8 mouse cellular contexts compared by ENCODE assay signal in the genomic region with DNA sequence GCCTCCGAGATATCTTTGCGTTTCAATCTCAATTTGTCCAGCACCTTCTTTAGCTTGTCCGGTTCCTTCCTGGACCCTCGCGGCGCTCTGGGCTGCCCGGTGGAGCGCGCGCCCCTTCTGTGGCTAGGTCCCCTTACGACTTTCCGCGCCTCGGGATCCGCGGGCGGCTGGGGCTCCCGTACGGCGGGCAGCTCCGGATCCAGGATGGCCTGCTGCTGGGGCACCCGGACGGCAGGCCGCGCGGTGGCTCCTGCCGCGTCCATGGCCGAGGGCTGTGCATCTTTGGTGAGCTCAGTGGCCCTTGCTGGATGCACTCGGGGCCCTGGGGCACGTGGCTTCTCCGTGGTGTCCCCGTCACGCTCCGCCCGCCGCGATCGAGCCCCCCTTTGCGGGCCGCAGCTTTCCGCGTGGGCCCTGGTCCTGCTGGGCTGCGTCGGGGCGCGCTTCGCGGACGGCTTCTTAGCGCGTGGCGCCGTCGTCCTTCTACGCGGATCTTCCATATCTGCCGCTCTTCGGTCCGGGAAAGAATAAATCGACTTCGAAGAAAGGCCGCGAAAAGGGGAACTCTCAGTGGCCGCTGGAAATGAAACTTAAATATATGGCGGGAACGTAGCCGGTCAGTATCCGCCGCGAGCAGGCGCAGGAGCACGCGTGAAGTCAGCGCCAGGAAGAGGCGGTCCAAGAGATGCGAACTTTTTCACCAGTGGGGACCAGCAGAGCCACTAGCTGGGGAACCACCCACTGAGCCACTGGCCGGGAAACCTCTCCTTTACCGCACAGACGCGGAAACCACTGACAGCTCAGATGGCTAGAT. TPM values are rescaled to one million over a fixed set of nuclear protein-coding genes. Genes with fewer than 3 reads are reported as not detected.
DNase-seq lines count a peak whose midpoint lies in the region; ATAC-seq and TF ChIP-seq lines count a peak whose summit lies in the region.

Cgas (minus strand) TSS at position 659 of the 814 bp plus-strand sequence.

- H3K4me1 ChIP-seq in E14TG2a.4 (replicated peaks; ENCODE audit: low read depth, low read length) = peaks cover 28% of the 10 kb centered on the region
- 0 out of 2 replicates have a peak, but pooled peaks cover 3% of the 10 kb centered on the region for H3K4me1 ChIP-seq in hindbrain, embryonic 11.5 days (replicated peaks; ENCODE audit: control insufficient read depth, insufficient read depth, low read length)
- H3K4me1 ChIP-seq in megakaryocyte, embryonic 14.5 days = peaks cover 53% of the 10 kb centered on the region

- H3K9ac ChIP-seq in hindbrain, embryonic 11.5 days (ENCODE audit: low read depth, low read length) = peak within 1 kb of the TSS; percentile 23; the same call in 1 of the 2 replicates

- H3K36me3 ChIP-seq in E14TG2a.4 (ENCODE audit: insufficient read depth, low read length) = no peaks in the 10 kb centered on the region
- H3K36me3 ChIP-seq in hindbrain, embryonic 11.5 days (ENCODE audit: control insufficient read depth, insufficient read depth, low read length) = no peaks in the 10 kb centered on the region
- peaks cover 4% of the 10 kb centered on the region for H3K36me3 ChIP-seq in megakaryocyte, embryonic 14.5 days (replicated peaks; ENCODE audit: low read length)

- TF ChIP-seq CTCF in E14TG2a.4 (conservative IDR thresholded peaks at IDR 0.05; ENCODE audit: low read length) = no peak

- H3K4me3 ChIP-seq in E14TG2a.4 (replicated peaks; ENCODE audit: low read length) = peak within 1 kb of the TSS; percentile 78
- H3K4me3 ChIP-seq in hindbrain, embryonic 11.5 days (ENCODE audit: low read depth, low read length) = peak within 1 kb of the TSS; percentile 35
- H3K4me3 ChIP-seq in megakaryocyte, embryonic 14.5 days (replicated peaks) = peak within 1 kb of the TSS; percentile 96

- intact Hi-C loops in left cerebral cortex, postnatal 14 days (cut with DNase I) = loop anchor here (10.0 kb wide), 1 partner anchor 248 kb away; no protein-coding TSS in a partner anchor

- no peak within 1 kb of the TSS for H3K27ac ChIP-seq in hindbrain, embryonic 11.5 days (ENCODE audit: low read depth, low read length)

- peak; percentile 39 for ATAC-seq in frontal cortex, adult (ENCODE audit: low TSS enrichment)
- 0 out of 2 replicates have a peak, but pooled peaks have one; percentile 59 for ATAC-seq in hindbrain, embryonic 11.5 days (ENCODE audit: low FRiP score)

- under 1% methylated on average over 81 of the region's 81 CpGs for WGBS in hindbrain, embryonic 11.5 days

- H3K4me2 ChIP-seq in hindbrain, embryonic 11.5 days (replicated peaks; ENCODE audit: low read depth, low read length) = peak within 1 kb of the TSS; percentile 65

- peaks cover 63% of the 10 kb centered on the region for H3K27me3 ChIP-seq in E14TG2a.4 (ENCODE audit: insufficient read depth, low read length)
- H3K27me3 ChIP-seq in hindbrain, embryonic 11.5 days (ENCODE audit: control insufficient read depth, insufficient read depth, low read length) = peaks cover 56% of the 10 kb centered on the region
- H3K27me3 ChIP-seq in megakaryocyte, embryonic 14.5 days (replicated peaks) = peaks cover 12% of the 10 kb centered on the region

- no peaks in the 10 kb centered on the region for H3K9me3 ChIP-seq in E14TG2a.4 (ENCODE audit: low read length)
- no peaks in the 10 kb centered on the region for H3K9me3 ChIP-seq in hindbrain, embryonic 11.5 days (ENCODE audit: control insufficient read depth, low read length)
- H3K9me3 ChIP-seq in megakaryocyte, embryonic 14.5 days = no peaks in the 10 kb centered on the region

- peak; percentile 69 to 78 for DNase-seq in adrenal gland, postnatal 36 days
- peak; percentile 64 for DNase-seq in hindbrain, embryonic 11.5 days (ENCODE audit: low spot score)
- peak; percentile 19 to 45 for DNase-seq in left cerebral cortex, postnatal 14 days (ENCODE audit: low spot score in 2 of 2)
- peak; percentile 51 to 59 for DNase-seq in right cerebral cortex, postnatal 10 days (ENCODE audit: low spot score in 2 of 2)
- peak; percentile 43 for DNase-seq in yolk sac, embryonic 10.5 days (ENCODE audit: low spot score)

RNA-seq across cellular contexts. Expression of gene Cgas, which starts in this region (rescaled TPM):
- 1 to 10 TPM in 1 of 2 experiments, under 1 TPM in 1; 0.69 to 1.4 TPM for total RNA-seq in adrenal gland, postnatal 36 days (2021)
- 0.35 and 0.79 TPM in 2 replicates for polyA plus RNA-seq in hindbrain, embryonic 11.5 days (2014; fragmentation: Nextera tagmentation; extraction: Ambion mirVana)
- total RNA-seq in left cerebral cortex, postnatal 14 days (2021) = under 1 TPM; 0.53 to 0.77 TPM
- 2.0 and 2.8 TPM in 2 replicates for polyA plus RNA-seq in megakaryocyte, embryonic 14.5 days (2012; ENCODE audit: insufficient read depth, low replicate concordance)

Comparison
In these comparisons a context has a peak if more than half of its experiments do, and no peak if none do; other contexts are left out.
1. Peak in DNase-seq, ATAC-seq, H3K4me3 ChIP-seq, H3K9ac ChIP-seq and H3K4me2 ChIP-seq in hindbrain, embryonic 11.5 days; RNA of the gene not detected or under 1 TPM.
2. Peak in DNase-seq in left cerebral cortex, postnatal 14 days; RNA of the gene not detected or under 1 TPM.
3. H3K4me3 ChIP-seq: peak in every context shown above with its lines; median percentile 96 in megakaryocyte, embryonic 14.5 days; 78 in E14TG2a.4; 35 in hindbrain, embryonic 11.5 days.